Mouse (Mus musculus): ENCODE measurements around the gene Ssrp1.

- TF ChIP-seq CTCF (IDR thresholded peaks at IDR 0.05; ENCODE audit: insufficient read depth, low read depth, low read length) (no peak), POLR2A (IDR thresholded peaks at IDR 0.05; ENCODE audit: insufficient read depth, low read depth, low read length) (no peak)
Measured at GRCm38 (mm10) chr2:85001497-85001896, 35.5 kb upstream of the Ssrp1 start.
